Mouse (Mus musculus) heart, embryonic 12.5 days (tissue): Measurements from ENCODE around the gene Pigp. TPM values are rescaled to one million over a fixed set of nuclear protein-coding genes. Genes with fewer than 3 reads are reported as not detected.

Experiments
- ATAC-seq: fragments of 200-750 bp; cut with Nextera tagmentation; 2 replicates; pipeline ENCODE4 v1.8.0; 2017; ENCODE audit warnings: moderate TSS enrichment, moderate library complexity; ENCODE audit not compliant: insufficient number of reproducible peaks, low FRiP score
- H3K27ac ChIP-seq: fragments of 300-500 bp; sonication (generic); 2 replicates; pipeline ENCODE4 v1.5.1; 2016; ENCODE audit warnings: mild to moderate bottlenecking, moderate library complexity; ENCODE audit not compliant: poor library complexity, severe bottlenecking
- H3K27me3 ChIP-seq: fragments of 300-500 bp; sonication (generic); replicated peaks from 2 replicates; pipeline ENCODE4 v1.6.1; 2016; ENCODE audit warnings: mild to moderate bottlenecking, moderate library complexity
- H3K36me3 ChIP-seq: fragments of 300-500 bp; sonication (generic); 2 replicates; pipeline ENCODE4 v1.6.1; 2016; ENCODE audit warnings: mild to moderate bottlenecking, moderate library complexity
- H3K4me1 ChIP-seq: fragments of 300-500 bp; sonication (generic); replicated peaks from 2 replicates; pipeline ENCODE4 v1.6.1; 2016; ENCODE audit warnings: mild to moderate bottlenecking
- H3K4me2 ChIP-seq: fragments of 300-500 bp; sonication (generic); 2 replicates; pipeline ENCODE4 v1.6.1; 2016; ENCODE audit warnings: mild to moderate bottlenecking, moderate library complexity
- H3K4me3 ChIP-seq: fragments of 300-500 bp; sonication (generic); 2 replicates; pipeline ENCODE4 v1.5.1; 2016; ENCODE audit warnings: mild to moderate bottlenecking
- H3K9ac ChIP-seq: fragments of 300-500 bp; sonication (generic); 2 replicates; pipeline ENCODE4 v1.6.1; 2016; ENCODE audit warnings: mild to moderate bottlenecking, moderate library complexity
- H3K9me3 ChIP-seq: fragments of 300-500 bp; sonication (generic); replicated peaks from 2 replicates; pipeline ENCODE4 v1.6.1; 2016; ENCODE audit warnings: mild to moderate bottlenecking, moderate library complexity
- WGBS: fragments of 180-500 bp; shearing (Covaris S2); methylation state at CpG from one replicate; pipeline ENCODE4 v1.1.7; 2016; 5-methylcytosine and 5-hydroxymethylcytosine counted together
- polyA plus RNA-seq: library from polyadenylated mRNA; unstranded; fragments of >200 nt; fragmentation: Nextera tagmentation; extraction: Ambion mirVana; gene quantifications from 2 replicates; pipeline ENCODE4 v1.2.1, GENCODE M21; 2016

Gene Pigp
- 104 and 111 TPM in 2 replicates for polyA plus RNA-seq

DNA sequence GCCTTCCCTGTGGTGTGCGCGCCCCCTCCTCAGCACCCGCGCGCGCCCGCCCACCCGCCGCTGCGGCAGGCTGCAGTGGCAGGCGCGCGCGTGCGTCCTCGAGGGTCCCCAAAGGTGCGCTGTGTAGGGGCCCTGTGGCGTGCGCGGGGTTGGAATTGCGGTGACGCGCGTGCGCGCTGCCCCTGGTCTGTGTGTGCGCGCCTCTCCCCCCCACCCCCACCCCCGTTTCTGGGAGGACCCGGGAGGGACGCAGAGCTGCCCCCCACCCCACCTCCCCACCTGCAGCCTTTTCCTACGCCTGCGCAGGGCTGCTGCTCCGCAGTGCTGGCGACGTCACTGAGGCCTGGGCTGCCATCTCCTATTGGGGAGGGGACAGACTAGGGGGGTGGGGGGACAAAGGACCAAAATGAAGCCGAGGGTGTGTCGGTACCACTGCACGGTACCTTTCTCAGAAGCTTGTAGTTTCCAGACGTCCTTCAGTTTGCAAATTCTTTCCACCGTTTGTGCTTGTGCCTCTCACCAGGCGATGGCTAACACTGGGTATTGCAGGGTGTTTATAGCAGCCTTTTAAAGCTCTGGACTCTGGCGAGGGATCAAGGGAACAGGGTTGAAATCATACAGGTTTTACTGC, at the start of gene Pigp:
Pigp (minus strand) TSS at position 542 of the 631 bp plus-strand sequence.
- peak; percentile 85 for ATAC-seq
- Histone ChIP-seq H3K9me3 (no peaks in the 10 kb centered on the region), H3K36me3 (peaks cover 4% of the 10 kb centered on the region; the same call in 1 of the 2 replicates), H3K4me3 (peak within 1 kb of the TSS; percentile 66), H3K4me2 (peak within 1 kb of the TSS; percentile 68), H3K9ac (peak within 1 kb of the TSS; percentile 87), H3K27ac (peak within 1 kb of the TSS; percentile 93), H3K4me1 (peaks cover 17% of the 10 kb centered on the region), H3K27me3 (no peaks in the 10 kb centered on the region)
- under 1% methylated on average over 41 of the region's 43 CpGs for WGBS

DNA sequence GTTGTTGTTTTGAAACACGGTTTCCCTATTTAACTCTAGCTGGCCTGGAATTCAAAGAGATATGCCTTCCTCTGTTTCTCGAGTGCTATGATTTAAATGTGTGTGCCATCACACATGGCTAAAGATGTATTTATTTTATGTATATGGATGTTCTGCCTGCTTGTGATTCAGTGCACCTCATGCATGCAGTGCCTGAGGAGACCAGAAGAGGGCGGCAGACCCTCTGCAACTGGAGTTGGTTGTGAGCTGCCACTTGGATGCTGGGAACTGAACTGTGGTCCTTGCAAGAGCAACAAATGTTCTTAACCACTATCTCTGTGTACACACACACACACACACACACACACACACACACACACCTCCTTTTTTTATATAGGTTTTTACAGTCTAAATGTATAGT, 48.9 kb upstream of the Pigp start:
- Histone ChIP-seq H3K36me3 (peaks cover 70% of the 10 kb centered on the region), H3K27ac (no peak overlapping the region), H3K4me1 (no peaks in the 10 kb centered on the region), H3K27me3 (no peaks in the 10 kb centered on the region), H3K9me3 (0 out of 2 replicates have a peak, but pooled peaks cover 6% of the 10 kb centered on the region), H3K9ac (no peak overlapping the region), H3K4me2 (no peak overlapping the region), H3K4me3 (no peak overlapping the region)
- ATAC-seq = no peak
- 93% methylated on average over 3 of the region's 3 CpGs for WGBS

DNA sequence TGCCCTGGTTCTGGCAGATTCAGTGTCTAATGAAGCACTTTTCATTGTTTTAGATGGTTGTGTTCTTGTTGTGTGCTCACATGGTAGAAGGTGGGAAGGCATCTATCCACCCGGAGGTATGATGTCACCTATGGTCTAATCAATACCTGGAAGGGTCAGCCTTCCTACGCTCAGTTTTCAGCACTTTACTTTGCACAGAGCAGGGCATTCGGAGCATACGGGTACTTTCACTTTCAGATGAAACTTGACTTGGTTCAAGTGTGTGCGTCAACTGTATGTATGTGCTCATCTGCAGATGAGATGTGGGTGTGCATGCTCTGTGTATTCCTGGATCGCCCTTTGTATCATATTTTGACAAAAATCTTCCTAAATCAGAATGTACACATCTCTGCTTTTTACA, 42.5 kb upstream of the Pigp start:
- WGBS = 87% methylated on average over 6 of the region's 6 CpGs
- Histone ChIP-seq H3K4me1 (peaks cover 9% of the 10 kb centered on the region), H3K27ac (no peak overlapping the region), H3K4me2 (no peak overlapping the region), H3K9ac (no peak overlapping the region), H3K27me3 (no peaks in the 10 kb centered on the region), H3K36me3 (peaks cover 59% of the 10 kb centered on the region), H3K9me3 (no peaks in the 10 kb centered on the region), H3K4me3 (no peak overlapping the region)
- no peak for ATAC-seq

DNA sequence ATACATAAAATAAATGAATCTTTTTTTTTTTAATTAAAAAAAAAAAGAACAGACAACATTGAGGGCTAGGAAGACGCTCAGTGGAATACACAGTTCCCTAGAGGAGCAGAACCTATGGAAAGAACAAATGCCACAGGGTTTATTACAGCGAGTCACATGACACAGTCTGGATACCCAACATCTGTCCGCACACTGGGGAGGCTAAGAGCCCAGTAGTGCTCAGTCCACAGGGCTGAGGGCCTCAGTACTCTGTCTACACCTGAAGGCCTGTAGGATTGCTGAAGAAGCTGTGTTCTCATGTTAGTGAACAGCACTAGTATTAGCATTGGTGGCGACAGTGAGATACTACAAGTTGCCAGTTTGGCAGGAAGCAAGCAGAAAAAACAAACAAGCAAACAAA, 41.1 kb upstream of the Pigp start:
- no peak overlapping the region for H3K27ac ChIP-seq
- H3K27me3 ChIP-seq = no peaks in the 10 kb centered on the region
- H3K36me3 ChIP-seq = peaks cover 53% of the 10 kb centered on the region
- no peak overlapping the region for H3K4me2 ChIP-seq
- H3K4me3 ChIP-seq = no peak overlapping the region
- no peaks in the 10 kb centered on the region for H3K9me3 ChIP-seq
- ATAC-seq = no peak
- 94% methylated on average over 4 of the region's 4 CpGs for WGBS
- peaks cover 9% of the 10 kb centered on the region for H3K4me1 ChIP-seq
- H3K9ac ChIP-seq = no peak overlapping the region

DNA sequence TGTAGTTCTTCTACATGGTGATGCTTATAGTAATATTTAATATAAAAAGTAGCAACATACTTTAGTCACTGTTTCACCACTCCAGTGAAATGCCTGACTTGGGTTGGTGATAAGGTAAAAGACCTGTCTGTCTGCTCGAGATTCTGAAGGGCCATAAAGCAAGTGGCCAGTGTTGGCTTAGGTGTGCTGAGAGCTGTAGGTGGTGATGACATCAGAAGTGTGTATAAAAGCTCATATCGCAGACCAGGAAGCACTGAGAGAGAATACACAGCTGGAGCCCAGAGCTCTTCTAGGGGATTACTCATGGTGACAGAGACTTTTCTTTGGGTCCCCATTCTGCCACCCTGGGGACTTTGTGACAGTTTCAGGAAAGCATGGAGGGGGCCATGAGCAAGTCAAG, 40.6 kb upstream of the Pigp start:
- WGBS = 68% methylated on average over 2 of the region's 2 CpGs
- Histone ChIP-seq H3K4me1 (peaks cover 9% of the 10 kb centered on the region), H3K27ac (no peak overlapping the region), H3K4me3 (no peak overlapping the region), H3K36me3 (peaks cover 53% of the 10 kb centered on the region), H3K9ac (no peak overlapping the region), H3K4me2 (no peak overlapping the region), H3K27me3 (no peaks in the 10 kb centered on the region), H3K9me3 (no peaks in the 10 kb centered on the region)
- ATAC-seq = no peak

DNA sequence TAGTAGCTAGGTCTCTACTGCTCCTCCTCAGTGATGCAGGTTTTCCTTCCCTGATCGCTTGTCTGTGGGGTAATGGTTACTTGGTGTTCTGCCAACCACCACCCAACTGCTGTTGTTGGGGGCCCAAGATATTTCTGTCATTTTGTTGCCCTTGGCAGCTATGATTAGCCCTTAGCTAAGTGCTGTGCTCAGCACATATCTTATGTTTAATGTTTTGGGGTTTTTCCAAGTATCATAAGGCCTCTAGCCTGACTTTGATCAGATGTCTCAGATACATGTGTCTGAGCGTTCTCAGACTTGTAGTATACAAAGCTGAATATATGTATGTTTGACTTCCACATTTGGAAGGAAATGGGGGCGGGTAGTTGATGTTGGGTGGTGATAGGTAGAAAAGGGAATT, 39.6 kb upstream of the Pigp start:
- Histone ChIP-seq H3K27ac (no peak overlapping the region), H3K9ac (no peak overlapping the region), H3K4me3 (no peak overlapping the region), H3K36me3 (peaks cover 56% of the 10 kb centered on the region), H3K4me2 (no peak overlapping the region), H3K4me1 (peaks cover 9% of the 10 kb centered on the region), H3K27me3 (no peaks in the 10 kb centered on the region), H3K9me3 (no peaks in the 10 kb centered on the region)
- ATAC-seq = no peak
- WGBS = 70% methylated on average over 3 of the region's 3 CpGs

DNA sequence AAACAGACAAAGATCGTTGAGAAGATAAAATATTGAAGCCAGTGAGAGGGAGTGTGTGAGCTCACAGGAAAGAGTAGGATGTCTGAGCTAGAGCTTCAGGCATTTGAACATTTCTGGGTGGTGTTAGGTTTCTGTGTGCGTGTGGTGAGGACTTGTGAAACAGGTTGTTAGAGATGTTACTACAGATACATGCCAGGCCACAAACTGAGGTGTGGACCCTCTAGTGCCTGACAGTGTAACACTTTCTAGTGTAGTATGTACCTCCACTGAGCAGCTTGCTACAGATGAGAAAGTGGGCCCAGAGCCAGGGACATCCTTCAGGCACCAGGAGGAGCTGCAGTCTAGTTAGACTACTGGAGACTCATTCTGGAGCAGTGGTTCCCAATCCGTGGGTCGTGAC, 30.5 kb upstream of the Pigp start:
- no peak for ATAC-seq
- no peak overlapping the region for H3K4me2 ChIP-seq
- H3K36me3 ChIP-seq = peaks cover 30% of the 10 kb centered on the region
- no peak overlapping the region for H3K4me3 ChIP-seq
- no peak overlapping the region for H3K9ac ChIP-seq
- peaks cover 30% of the 10 kb centered on the region for H3K4me1 ChIP-seq
- WGBS = 81% methylated on average over 4 of the region's 4 CpGs
- H3K27ac ChIP-seq = no peak overlapping the region
- no peaks in the 10 kb centered on the region for H3K9me3 ChIP-seq
- H3K27me3 ChIP-seq = no peaks in the 10 kb centered on the region

DNA sequence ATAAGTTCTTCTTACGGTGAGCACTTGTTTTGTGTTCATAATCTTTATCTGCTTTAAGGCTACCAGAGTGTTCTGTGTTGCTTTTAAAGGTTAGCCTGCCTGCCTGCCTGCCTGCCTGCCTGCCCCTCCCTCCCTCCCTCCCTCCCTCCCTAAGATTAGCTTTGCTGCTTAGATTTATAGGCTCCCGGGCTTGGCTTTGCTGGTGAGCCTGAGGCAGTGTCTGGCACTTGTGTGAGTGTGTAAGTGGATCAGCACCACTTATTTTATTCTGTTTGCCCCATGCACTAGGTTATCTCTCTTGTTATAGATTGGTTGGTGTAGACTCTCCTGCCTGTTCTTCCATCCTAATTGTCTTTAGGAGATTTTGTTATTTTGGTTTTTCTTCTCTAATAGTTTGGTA, 30.0 kb upstream of the Pigp start:
- H3K9me3 ChIP-seq = no peaks in the 10 kb centered on the region
- H3K4me1 ChIP-seq = peaks cover 32% of the 10 kb centered on the region
- no peak overlapping the region for H3K9ac ChIP-seq
- no peak for ATAC-seq
- no peak overlapping the region for H3K4me3 ChIP-seq
- 26% methylated on average over 2 of the region's 2 CpGs for WGBS
- H3K36me3 ChIP-seq = peaks cover 29% of the 10 kb centered on the region
- no peak overlapping the region for H3K4me2 ChIP-seq
- H3K27me3 ChIP-seq = no peaks in the 10 kb centered on the region
- H3K27ac ChIP-seq = no peak overlapping the region

DNA sequence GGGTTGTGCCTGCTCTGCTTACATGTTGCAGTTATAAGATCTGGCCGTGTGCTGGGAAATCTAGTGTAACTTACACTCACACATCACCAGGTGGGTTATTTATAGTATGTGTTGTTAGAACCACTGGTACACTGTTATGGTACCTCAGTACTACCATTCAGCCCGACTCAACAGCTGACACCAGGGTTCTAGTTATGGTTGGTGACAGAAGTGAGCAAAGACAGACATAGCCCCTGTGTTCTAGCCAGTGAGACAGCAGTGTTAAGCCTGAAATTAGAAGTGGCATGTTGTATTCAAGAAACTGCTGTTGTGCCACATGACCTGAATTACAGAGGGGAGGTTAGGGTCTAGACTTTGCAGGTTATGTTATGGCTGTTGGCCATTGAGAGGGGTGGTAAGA, 27.5 kb upstream of the Pigp start:
- peaks cover 39% of the 10 kb centered on the region for H3K4me1 ChIP-seq
- H3K36me3 ChIP-seq = peaks cover 25% of the 10 kb centered on the region
- peak overlapping the region; percentile 54 for H3K27ac ChIP-seq
- WGBS = 47% methylated on average over 2 of the region's 2 CpGs
- no peak overlapping the region for H3K9ac ChIP-seq
- no peak overlapping the region for H3K4me2 ChIP-seq
- H3K27me3 ChIP-seq = no peaks in the 10 kb centered on the region
- no peak overlapping the region for H3K4me3 ChIP-seq
- H3K9me3 ChIP-seq = no peaks in the 10 kb centered on the region
- no peak for ATAC-seq

DNA sequence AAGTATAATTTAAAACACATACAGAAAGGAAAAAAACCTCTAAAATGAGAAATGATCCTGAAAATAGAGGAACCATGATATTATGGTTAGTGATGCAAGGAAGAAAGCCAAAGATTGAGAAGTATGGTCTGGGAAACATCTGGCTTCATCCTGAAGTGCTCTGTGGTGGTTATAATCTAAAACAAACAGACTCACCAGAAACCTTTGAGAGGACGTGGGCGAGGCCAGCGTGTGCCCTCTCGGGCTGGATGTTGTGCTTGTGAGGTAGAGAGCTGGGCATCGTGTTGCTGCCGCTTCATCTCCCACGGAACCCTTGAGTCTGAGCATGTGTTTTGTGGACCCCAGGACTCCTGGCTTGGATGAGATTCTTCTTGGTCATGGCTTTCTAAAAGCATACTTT, 25.0 kb upstream of the Pigp start:
- no peaks in the 10 kb centered on the region for H3K27me3 ChIP-seq
- no peaks in the 10 kb centered on the region for H3K9me3 ChIP-seq
- no peak for ATAC-seq
- no peak overlapping the region for H3K4me3 ChIP-seq
- H3K4me2 ChIP-seq = no peak overlapping the region
- H3K4me1 ChIP-seq = peaks cover 31% of the 10 kb centered on the region
- WGBS = 54% methylated on average over 7 of the region's 7 CpGs
- 0 out of 2 replicates have a peak overlapping the region, but pooled peaks have one; percentile 16 for H3K27ac ChIP-seq
- no peak overlapping the region for H3K9ac ChIP-seq
- H3K36me3 ChIP-seq = peaks cover 22% of the 10 kb centered on the region

DNA sequence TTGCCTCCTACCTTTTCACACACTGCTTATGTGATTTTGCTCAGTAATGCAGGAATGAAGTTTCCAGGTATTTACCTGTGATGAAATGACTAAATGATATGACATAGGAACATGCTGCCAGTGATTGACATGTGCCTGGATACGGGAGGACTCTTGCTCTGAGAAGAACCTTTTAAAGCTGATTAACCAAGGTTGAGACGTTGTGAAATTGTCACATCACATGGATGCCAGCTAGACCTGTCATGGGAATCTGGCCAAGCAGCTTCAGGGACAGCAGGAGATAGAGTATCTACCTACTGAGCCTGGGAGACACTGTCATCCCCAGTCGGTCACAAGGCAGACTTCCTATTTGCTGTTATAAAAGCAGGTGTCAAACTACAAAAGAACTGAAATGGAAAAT, 23.4 kb upstream of the Pigp start:
- peaks cover 21% of the 10 kb centered on the region for H3K4me1 ChIP-seq
- H3K9ac ChIP-seq = no peak overlapping the region
- H3K36me3 ChIP-seq = peaks cover 22% of the 10 kb centered on the region
- no peaks in the 10 kb centered on the region for H3K9me3 ChIP-seq
- no peak overlapping the region for H3K4me2 ChIP-seq
- H3K27ac ChIP-seq = no peak overlapping the region
- no peak overlapping the region for H3K4me3 ChIP-seq
- ATAC-seq = no peak
- 65% methylated on average over 3 of the region's 3 CpGs for WGBS
- no peaks in the 10 kb centered on the region for H3K27me3 ChIP-seq

DNA sequence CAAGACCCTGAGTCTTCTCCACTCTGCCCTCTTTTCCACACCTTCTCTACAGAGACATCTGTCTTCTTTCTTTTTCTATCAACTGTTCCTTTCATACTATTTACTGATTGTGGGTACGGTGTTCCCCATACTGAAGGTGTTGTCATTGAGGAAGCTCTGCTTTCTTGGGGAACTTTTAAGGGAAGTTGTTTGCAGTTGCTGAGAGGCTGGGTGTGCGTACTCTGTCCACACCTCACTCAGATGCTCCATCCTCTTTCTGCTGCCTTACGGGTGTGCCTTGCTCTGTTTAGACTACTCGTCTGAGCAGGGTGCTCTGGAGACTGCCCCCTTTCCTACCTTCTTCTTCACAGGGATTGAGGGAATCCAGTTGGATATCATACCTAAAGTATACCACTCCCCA, 20.7 kb upstream of the Pigp start:
- H3K27ac ChIP-seq = no peak overlapping the region

More for the DNA sequence above, 20.7 kb upstream of the Pigp start:
- no peak overlapping the region for H3K4me2 ChIP-seq
- peaks cover 23% of the 10 kb centered on the region for H3K36me3 ChIP-seq
- H3K4me3 ChIP-seq = no peak overlapping the region
- H3K27me3 ChIP-seq = no peaks in the 10 kb centered on the region
- 73% methylated on average over 4 of the region's 4 CpGs for WGBS
- H3K4me1 ChIP-seq = peaks cover 9% of the 10 kb centered on the region
- H3K9ac ChIP-seq = no peak overlapping the region
- H3K9me3 ChIP-seq = no peaks in the 10 kb centered on the region
- no peak for ATAC-seq
